Mouse (Mus musculus): ENCODE results near the gene Aspdh. TPM values are rescaled to one million over a fixed set of nuclear protein-coding genes. Genes with fewer than 3 reads are reported as not detected.

Aspdh gene
- not detected in 2 replicates for polyA plus RNA-seq (2015; fragmentation: Nextera tagmentation; extraction: Ambion mirVana)

DNA sequence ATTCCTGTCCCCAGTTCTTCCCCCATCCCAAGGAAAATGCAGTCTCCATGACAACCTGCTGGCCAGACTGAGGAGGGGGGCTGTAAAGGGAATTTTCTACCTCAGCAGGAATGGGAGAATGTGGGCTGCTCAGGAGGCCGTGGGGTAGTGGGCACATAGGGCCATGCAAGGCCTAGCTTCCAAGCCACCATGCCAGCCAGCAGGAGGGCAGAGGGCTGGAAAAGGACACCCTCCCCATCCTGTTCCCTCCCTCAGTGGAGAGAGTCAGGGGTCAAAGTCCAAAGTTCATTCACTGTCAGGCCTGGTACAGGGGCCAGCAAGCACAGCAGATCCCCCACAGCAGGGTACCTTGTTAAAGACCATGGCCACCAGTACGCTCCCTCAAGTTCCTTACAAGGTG, at the start of gene Aspdh:
Gene Aspdh (plus strand): TSS at position 281 of the 400 bp plus-strand sequence.
- no peak within 1 kb of the TSS for H3K4me2 ChIP-seq (replicated peaks; ENCODE audit: low read depth, low read length)
- TF ChIP-seq EP300 (IDR thresholded peaks at IDR 0.05): no peak
- TF ChIP-seq CTCF (IDR thresholded peaks at IDR 0.05): no peak
- no peak within 1 kb of the TSS for H3K27ac ChIP-seq (ENCODE audit: low read length)
- DNase-seq (ENCODE audit: low spot score) (no peak), ATAC-seq (no peak)
- 56% methylated on average over 2 of the region's 2 CpGs for WGBS
- H3K36me3 ChIP-seq (ENCODE audit: insufficient read depth, low read length): no peaks in the 10 kb centered on the region
- peaks cover 30% of the 10 kb centered on the region for H3K27me3 ChIP-seq (replicated peaks; ENCODE audit: insufficient read depth, low read length)
- H3K4me3 ChIP-seq (ENCODE audit: low read depth, low read length): no peak within 1 kb of the TSS
- no peaks in the 10 kb centered on the region for H3K9me3 ChIP-seq (ENCODE audit: low read length)
- H3K4me1 ChIP-seq (ENCODE audit: insufficient read depth, low read depth, low read length): peaks cover 14% of the 10 kb centered on the region
- H3K9ac ChIP-seq (replicated peaks; ENCODE audit: low read depth): no peak within 1 kb of the TSS

DNA sequence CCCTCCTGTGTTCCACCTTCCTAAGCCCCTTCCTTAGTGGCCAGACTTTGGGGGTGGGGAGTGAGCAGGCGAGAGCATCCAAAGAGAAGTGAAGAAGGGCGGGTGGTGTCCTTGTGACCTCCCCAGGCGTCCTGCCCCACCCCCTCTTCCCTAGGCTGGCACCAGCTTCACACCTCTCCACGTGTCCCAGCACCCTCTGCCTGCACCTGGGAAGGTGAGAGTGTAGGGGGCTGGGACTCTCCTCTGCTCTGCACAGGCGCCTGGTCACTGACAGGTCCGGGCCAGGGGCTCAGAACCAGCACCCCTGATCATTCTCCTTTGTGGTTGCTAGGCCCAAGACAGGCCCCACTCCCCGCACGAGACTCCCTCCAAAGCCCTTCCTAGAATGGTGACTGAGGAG, 37.5 kb upstream of the Aspdh start:
- no peak overlapping the region for H3K4me2 ChIP-seq (replicated peaks; ENCODE audit: low read depth, low read length)
- WGBS: 14% methylated on average over 8 of the region's 8 CpGs

DNA sequence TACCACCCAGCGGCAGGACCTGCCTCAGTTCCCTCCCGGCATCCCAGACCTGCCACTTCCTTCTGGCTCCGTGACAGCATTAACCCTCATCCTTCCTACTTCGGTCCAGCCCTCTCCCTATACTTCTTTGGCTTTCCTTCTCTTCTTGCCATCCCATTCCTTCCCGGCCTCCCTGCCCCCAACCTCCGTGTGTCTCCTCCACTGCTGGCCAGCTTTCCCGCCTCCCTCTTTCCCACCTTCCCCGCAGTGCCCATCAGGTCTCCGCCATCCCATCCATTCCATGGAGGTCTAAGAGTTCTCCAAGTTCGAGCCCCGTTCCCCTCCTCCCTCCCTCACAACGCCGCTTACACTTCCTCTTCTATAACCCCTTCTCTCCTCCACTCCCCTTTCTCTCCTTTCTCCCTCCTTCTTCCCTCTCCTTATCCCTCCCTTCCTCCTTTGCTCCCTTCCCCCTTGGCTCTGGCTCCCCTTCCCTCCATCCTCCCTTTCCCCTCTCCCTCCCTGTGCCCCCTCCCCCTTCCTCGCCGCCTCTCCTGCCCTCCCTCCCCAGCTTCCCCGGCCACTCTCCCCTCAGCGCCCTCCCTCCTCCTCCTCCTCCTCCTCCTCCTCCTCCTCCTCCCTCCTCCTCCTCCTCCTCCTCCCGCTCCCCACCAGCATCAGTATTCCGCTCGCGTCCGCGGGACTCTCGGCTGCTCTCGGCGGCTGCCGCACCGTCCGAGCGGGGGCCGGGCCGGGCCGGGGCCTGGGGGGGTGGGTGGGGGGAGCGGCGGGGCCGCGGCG, 36.8 kb upstream of the Aspdh start:
- Histone ChIP-seq H3K4me3 (ENCODE audit: low read depth, low read length) (no peak overlapping the region; the same call in 1 of the 2 replicates), H3K27ac (ENCODE audit: low read length) (no peak overlapping the region), H3K9ac (replicated peaks; ENCODE audit: low read depth) (no peak overlapping the region), H3K4me2 (replicated peaks; ENCODE audit: low read depth, low read length) (peak overlapping the region; percentile 57), H3K9me3 (ENCODE audit: low read length) (no peaks in the 10 kb centered on the region), H3K4me1 (ENCODE audit: insufficient read depth, low read depth, low read length) (no peaks in the 10 kb centered on the region), H3K27me3 (replicated peaks; ENCODE audit: insufficient read depth, low read length) (peaks cover 25% of the 10 kb centered on the region), H3K36me3 (ENCODE audit: insufficient read depth, low read length) (no peaks in the 10 kb centered on the region)
- 3% methylated on average over 17 of the region's 38 CpGs for whole genome bisulfite sequencing
- no peak for DNase-seq (ENCODE audit: low spot score)
- ATAC-seq: no peak
- TF ChIP-seq EP300 (IDR thresholded peaks at IDR 0.05) (no peak), CTCF (IDR thresholded peaks at IDR 0.05) (no peak)

More for the DNA sequence above, 37.5 kb upstream of the Aspdh start:
- peaks cover 25% of the 10 kb centered on the region for H3K27me3 ChIP-seq (replicated peaks; ENCODE audit: insufficient read depth, low read length)
- no peak overlapping the region for H3K4me3 ChIP-seq (ENCODE audit: low read depth, low read length)
- ATAC-seq (no peak), DNase-seq (ENCODE audit: low spot score) (no peak)
- no peaks in the 10 kb centered on the region for H3K4me1 ChIP-seq (ENCODE audit: insufficient read depth, low read depth, low read length)
- H3K36me3 ChIP-seq (ENCODE audit: insufficient read depth, low read length): no peaks in the 10 kb centered on the region
- TF ChIP-seq CTCF (IDR thresholded peaks at IDR 0.05) (no peak), EP300 (IDR thresholded peaks at IDR 0.05) (no peak)
- H3K9ac ChIP-seq (replicated peaks; ENCODE audit: low read depth): no peak overlapping the region
- H3K9me3 ChIP-seq (ENCODE audit: low read length): no peaks in the 10 kb centered on the region
- no peak overlapping the region for H3K27ac ChIP-seq (ENCODE audit: low read length)

DNA sequence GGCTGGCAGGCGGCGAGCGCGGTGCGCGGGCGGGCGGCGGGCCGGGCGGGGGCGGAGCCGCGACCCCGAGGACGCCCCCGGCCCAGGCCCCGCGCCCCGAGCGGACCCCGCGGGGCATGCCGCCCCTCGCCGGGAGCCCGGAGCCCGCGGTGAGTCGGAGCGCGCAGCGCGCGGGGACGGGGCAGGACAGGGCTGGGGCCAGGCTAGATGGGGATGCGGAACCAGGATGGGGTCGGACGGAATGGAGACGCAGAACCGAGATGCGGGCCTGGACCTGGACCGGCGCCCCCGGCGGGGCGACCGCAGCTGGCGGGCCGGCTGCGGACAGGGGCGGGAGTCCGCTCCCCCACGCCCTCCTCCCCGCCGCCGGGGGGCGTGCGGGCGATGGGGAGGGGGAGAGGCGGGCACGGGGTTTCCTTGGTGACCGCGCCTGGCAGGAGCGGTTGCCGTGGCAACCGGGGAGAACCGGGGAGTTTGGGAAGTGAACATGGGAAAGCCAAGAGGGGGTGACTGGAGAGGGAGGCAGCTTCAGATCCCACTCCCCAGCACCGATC, 36.1 kb upstream of the Aspdh start, which contains the start of gene Lrrc4b:
Gene Lrrc4b (plus strand): TSS at position 51 of the 554 bp plus-strand sequence.
- Histone ChIP-seq H3K4me3 (ENCODE audit: low read depth, low read length) (peak within 1 kb of the TSS; percentile 30), H3K4me2 (replicated peaks; ENCODE audit: low read depth, low read length) (peak within 1 kb of the TSS; percentile 57), H3K27me3 (replicated peaks; ENCODE audit: insufficient read depth, low read length) (peaks cover 25% of the 10 kb centered on the region), H3K9ac (replicated peaks; ENCODE audit: low read depth) (no peak within 1 kb of the TSS), H3K9me3 (ENCODE audit: low read length) (no peaks in the 10 kb centered on the region), H3K27ac (ENCODE audit: low read length) (no peak within 1 kb of the TSS), H3K4me1 (ENCODE audit: insufficient read depth, low read depth, low read length) (no peaks in the 10 kb centered on the region), H3K36me3 (ENCODE audit: insufficient read depth, low read length) (no peaks in the 10 kb centered on the region)
- ATAC-seq (no peak), DNase-seq (ENCODE audit: low spot score) (no peak)
- TF ChIP-seq EP300 (IDR thresholded peaks at IDR 0.05) (no peak), CTCF (IDR thresholded peaks at IDR 0.05) (no peak)
- 2% methylated on average over 29 of the region's 69 CpGs for WGBS

DNA sequence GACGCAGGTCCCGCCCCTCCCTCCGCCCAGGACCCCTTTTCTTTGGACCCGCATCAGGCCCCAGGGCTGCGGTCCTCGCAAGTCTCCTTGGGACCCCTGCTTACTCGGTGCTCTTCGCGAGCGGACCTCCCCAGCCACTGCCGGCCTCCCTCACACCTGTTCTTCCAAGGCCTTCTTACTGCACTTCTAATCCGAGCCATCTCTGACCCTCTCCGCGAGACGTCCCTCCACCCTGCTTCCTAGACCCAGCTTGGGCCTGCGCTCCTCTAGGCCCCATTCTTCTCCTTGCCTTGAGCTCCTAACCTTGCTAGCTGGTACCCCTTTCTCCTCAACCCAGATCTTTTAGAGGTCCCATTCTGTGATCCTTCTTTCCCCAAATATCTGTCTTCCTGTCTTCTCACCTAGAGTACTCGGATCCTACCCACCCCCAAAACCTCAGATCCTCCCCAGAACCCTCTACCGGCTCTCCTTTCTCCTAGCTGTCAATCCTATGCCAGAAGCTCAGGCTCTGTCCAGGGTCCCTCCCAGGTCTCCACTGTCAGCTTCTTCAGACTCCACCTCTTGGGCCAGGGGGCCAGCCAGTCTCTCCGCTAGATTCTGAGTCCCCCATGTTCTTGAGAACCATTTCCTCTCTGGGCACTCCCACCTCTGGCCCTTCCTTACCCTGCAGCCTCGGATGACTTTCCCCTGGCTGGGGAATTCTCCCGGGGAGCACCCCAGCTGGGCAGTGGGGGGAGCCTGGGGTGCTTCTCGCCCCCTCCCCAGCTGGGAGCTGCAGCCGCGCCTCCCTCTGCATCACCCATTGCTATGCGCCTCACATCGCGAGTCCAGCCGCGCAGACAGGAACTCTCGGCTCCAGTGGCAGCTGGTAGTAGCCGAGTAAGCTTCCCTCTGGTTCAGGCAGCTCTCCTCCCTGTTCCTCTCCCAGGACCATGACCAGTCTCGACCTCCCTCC, 35.4 kb upstream of the Aspdh start:
- H3K4me3 ChIP-seq (ENCODE audit: low read depth, low read length): no peak overlapping the region; the same call in 1 of the 2 replicates
- H3K9me3 ChIP-seq (ENCODE audit: low read length): no peaks in the 10 kb centered on the region
- no peaks in the 10 kb centered on the region for H3K4me1 ChIP-seq (ENCODE audit: insufficient read depth, low read depth, low read length)
- 7% methylated on average over 23 of the region's 32 CpGs for WGBS
- ATAC-seq: no peak
- H3K27ac ChIP-seq (ENCODE audit: low read length): no peak overlapping the region
- TF ChIP-seq CTCF (IDR thresholded peaks at IDR 0.05) (no peak), EP300 (IDR thresholded peaks at IDR 0.05) (no peak)
- DNase-seq (ENCODE audit: low spot score): no peak
- no peaks in the 10 kb centered on the region for H3K36me3 ChIP-seq (ENCODE audit: insufficient read depth, low read length)
- no peak overlapping the region for H3K9ac ChIP-seq (replicated peaks; ENCODE audit: low read depth)
- peak overlapping the region; percentile 57; the same call in 1 of the 2 replicates for H3K4me2 ChIP-seq (replicated peaks; ENCODE audit: low read depth, low read length)
- peaks cover 25% of the 10 kb centered on the region for H3K27me3 ChIP-seq (replicated peaks; ENCODE audit: insufficient read depth, low read length)

DNA sequence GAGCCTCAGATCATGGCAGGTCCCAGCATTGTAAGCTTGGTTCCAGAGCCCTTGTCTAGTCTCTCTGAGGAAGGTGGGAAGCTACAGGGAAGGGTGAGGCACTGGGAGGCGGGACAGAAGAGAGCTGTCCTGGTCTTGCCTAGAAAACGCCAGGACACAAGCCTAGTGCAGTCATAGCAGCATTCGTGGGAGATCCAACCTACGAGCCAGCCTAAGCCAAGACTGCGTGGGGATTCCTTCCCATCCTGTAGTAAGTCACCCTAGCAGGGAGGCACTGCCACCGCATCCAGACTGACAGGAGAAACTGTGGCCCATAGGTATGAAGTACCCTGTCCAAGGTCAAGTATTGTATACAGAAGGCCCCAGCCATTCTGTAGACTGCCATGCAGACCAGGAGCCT, 32.6 kb upstream of the Aspdh start:
- H3K9ac ChIP-seq (replicated peaks; ENCODE audit: low read depth): no peak overlapping the region
- H3K4me1 ChIP-seq (ENCODE audit: insufficient read depth, low read depth, low read length): no peaks in the 10 kb centered on the region
- H3K4me3 ChIP-seq (ENCODE audit: low read depth, low read length): no peak overlapping the region
- H3K9me3 ChIP-seq (ENCODE audit: low read length): no peaks in the 10 kb centered on the region
- no peaks in the 10 kb centered on the region for H3K36me3 ChIP-seq (ENCODE audit: insufficient read depth, low read length)
- H3K4me2 ChIP-seq (replicated peaks; ENCODE audit: low read depth, low read length): no peak overlapping the region
- DNase-seq (ENCODE audit: low spot score): no peak
- 66% methylated on average over 6 of the region's 6 CpGs for WGBS
- no peak for ATAC-seq
- no peak for TF ChIP-seq EP300 (IDR thresholded peaks at IDR 0.05)
- no peak for TF ChIP-seq CTCF (IDR thresholded peaks at IDR 0.05)
- H3K27me3 ChIP-seq (replicated peaks; ENCODE audit: insufficient read depth, low read length): peaks cover 20% of the 10 kb centered on the region
- H3K27ac ChIP-seq (ENCODE audit: low read length): no peak overlapping the region
